Mouse (Mus musculus) adrenal gland, adult 8-10 months (tissue): ENCODE measurements around the gene Fev. TPM values are rescaled to one million over a fixed set of nuclear protein-coding genes. Genes with fewer than 3 reads are reported as not detected.

Experiments used
- DNase-seq: peaks from one replicate; pipeline ENCODE4 v3.0.0; 2022
- total RNA-seq, 4 experiments: library from RNA; stranded (reverse); gene quantifications; 2 replicates each; pipeline ENCODE4 v1.2.4; 2022

Fev gene
- total RNA-seq = 1 to 10 TPM in 3 of 4 experiments, under 1 TPM in 1; 0.93 to 6.3 (median 2.8) TPM

DNA sequence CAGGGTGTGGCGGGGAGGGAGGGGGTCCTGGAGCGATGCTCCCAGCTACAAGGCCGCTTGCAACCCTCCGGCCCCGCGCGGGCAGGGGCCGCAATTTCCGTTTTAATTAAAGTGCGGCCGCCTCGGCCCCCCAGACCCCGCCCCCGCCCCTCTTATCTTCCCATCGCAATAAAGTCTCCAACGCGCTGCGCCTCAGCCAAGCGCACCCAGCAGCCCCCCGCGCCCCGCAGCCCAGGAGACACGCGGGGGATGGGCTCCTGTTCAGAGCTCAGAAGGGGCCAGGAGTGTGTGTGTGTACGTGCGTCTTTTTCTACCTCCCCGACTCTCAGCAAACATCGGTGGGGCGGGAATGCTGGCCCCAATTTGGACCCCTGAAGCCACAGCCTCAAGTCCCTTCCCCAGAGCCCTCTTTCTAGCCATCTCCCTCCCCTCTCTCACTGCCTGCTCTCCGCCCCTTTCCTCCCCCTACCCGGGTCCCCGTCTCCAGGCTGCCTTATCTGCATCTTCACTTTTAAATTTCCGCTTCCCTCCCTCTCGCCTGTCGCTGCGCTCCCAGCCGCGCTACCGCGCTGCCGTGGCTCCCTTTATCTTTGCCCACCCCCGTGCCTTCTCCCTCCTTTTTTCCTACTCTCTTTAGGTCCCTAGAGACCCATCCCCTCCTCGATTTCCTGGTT is at the start of gene Fev:
Fev (minus strand) TSS at position 51 of the 674 bp plus-strand sequence.
- DNase-seq = no peak

DNA sequence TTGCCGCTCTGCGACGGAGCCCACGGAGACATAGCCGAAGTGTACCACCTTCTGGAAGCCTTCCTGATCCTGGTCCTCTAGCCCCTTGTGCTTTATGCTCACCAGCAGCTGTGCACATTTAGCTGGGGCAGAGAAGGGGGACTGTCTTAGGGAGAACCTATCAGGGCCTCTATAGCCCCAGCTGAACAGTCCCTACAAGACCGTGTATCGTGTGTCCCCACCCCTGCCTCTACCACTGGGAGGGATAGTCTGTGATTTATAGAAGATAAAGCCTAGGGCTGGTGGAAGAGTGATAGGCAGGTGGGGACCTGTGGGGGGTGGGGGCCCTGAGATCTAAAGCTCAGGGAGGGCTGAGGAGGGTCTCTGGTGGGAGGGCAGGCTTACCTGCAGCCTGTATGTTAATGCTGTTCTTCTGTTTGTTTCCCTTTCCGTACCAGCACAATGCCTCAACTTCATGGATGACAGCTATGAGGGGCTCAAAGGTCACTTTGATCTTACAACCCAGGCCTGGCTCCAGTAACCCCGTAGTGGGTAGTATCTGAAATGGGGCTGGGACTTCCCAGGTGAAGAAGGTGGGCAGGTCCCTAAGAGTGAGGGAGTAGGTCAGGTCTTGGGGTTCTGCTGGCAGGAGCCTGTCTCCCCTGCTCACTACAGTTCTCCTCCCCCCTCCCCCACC is 42.5 kb upstream of the Fev start:
- no peak for DNase-seq

DNA sequence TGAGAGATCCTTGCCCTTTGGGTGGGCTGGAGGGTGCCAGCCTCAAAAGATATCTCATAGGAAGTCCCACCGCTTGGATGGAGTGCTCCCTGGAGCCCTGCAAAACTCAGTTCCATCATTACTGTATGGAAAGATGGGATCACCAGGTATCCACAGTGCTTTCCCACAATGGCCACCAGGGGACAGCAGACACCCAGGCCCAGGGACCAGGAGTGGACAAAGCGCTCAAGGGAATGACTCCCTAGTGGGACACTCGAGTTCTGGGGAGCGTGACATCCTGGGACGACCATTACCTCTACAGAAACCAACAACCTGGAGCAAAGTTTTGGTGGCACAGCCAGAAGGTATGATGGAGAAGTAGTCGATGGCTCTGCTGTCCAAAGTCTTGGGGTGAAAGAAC is 41.5 kb upstream of the Fev start:
- DNase-seq = no peak

DNA sequence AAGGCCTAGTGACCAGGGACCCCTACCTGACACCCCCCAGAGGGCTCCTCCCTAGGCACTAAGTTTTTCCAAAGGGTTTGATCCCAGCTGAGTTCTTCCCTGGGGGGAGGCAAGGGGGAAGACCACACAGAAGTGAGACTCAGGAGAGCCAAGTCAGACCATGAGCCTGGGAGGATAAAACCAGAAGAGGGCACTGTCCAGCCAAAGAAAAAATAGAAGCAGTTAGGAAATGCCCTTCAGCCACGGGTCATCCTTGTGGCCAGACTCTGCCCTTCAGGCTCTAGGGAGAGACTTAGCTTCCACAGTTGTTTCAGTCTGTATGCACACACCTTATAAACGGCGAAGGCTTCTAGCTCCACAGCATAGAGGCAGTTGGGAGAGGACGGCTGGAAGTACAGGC is 39.2 kb upstream of the Fev start:
- DNase-seq = no peak

DNA sequence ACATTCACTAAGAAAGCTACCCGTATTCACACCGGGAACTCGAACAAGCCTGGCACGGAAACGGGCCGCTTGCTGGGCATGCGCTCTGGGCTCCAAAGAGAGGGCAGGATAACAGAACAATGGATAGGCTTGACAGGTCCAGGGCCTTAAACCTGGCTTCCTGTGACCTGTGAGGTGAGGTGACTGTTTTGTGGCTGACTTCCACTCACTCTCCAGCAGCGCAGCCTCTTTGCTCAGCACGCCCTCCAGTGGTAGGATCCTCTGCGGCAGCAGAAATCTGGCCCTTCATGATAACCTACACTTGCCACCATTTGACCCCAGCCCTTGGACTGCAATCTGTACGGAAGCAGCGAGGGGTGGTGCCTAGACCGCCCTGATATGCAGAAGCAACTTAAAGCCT is 30.5 kb upstream of the Fev start:
- DNase-seq = no peak

DNA sequence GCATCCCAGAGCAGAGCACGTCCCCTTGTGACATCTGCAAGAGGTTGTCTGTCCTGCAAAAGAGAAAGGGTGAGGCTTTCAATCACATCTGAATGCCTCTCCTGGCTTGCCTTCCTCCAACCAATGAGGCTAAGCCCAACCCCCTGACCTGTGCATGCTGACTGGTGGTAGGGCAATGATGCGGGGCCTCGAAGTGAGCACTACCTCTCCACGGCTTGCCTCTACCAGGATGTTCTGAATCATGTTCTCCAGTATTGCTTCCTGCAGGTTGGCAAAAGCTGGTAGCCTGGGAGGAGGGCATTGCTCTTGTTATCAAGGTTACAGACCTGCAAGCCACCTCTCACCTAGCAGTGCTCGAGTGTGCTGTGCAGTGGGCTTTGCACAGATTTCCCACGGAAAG is 17.0 kb upstream of the Fev start:
- DNase-seq = no peak

DNA sequence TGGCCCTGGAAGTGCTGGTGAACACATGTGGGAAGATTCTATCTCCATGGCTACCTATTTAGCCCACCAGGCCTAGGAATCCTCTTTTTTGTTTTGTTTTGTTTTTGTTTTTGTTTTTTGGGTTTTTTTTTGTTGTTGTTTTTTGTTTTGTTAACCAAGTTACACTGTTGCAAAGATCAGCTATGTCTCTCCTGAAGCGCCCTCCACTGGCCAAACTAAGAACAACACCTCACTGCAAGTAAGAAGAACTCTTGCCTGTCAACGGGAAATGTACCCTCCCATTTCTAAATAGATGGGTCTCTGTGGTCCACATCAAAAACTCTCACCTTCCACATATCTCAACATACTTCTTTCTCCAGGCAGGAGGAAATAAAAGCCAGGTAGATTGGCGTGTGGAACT is 16.5 kb upstream of the Fev start:
- DNase-seq = no peak

DNA sequence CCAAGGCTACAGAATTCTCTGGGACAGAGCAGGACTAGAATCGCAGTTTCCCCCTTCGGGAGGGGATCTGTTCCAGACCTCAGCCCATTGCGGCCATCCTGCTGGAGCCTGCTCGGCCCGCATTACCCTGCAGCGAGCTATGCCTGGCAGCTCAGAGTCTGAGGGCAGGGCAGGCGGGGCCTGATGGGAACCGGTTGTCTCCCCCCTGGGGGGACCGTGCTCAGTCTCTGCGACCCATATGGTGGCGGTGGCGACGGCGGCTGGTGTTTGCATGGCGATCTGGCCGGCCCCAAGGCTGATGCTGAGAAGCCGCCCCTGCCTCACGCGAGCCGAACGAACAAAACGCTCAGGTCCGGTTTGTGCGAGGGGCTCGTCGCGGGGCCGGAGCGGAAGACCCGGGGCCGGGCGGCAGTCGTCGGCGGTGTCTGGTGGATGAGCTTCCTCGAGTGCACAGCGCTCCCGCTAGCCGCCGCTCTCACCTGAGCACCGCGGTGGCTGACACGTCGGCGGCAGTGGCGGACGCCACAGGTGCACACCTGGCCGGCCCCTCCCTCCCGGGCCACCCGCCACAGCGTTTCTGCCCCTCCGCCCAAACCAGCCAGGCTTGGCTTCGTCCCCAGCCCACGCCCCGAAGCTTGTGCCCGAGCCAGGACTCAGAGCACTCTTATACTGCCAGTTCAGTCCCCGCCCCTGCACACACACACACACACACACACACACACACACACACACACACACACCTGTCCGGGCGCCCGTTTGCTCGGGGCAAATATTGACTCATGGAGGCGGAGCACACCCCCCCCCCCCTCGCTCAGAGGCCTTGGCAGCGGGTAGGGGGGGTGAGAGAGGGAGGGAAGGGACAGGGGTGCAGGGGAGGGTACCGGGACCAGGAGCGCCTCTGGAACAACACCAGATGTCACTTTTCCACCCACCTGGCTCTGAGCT is 15.4 kb upstream of the Fev start:
- DNase-seq = peak; percentile 19

DNA sequence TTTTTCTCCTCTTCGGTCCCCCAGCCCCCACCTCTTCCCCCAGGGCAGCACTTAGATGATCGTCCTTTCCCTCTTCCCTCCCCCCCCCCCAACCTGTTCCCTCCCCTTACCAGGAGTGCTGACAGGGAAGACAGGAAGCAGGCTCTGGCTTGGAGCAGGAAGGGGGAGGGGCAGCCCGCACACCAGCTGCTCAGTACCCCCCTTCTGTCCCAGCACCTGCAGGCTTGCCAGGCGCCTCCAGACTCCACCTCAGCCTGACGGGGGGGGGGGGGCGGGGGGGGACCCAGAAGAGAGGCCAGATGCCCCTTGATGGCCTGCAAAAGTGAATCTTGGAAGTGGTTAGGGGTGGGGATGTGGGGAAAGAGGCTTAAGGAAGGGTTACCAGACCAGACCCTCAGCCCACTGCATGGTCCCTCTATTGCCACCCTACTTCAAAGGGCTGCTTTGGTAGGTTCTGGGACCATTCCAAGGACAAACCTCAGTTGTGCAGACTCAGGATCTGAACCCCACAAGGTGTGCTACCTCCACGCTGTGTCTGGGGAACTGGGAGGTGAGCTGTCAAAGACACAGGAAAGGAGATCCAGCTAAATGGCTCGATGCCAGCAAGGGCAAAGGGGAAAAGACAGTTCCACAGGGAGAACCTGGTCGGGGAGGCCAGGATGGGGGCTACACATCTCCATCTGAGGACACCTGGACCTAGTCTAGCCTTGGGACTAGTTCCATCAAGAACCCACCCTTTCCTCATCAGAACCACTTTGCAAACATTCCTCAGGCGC is 13.6 kb upstream of the Fev start:
- no peak for DNase-seq

DNA sequence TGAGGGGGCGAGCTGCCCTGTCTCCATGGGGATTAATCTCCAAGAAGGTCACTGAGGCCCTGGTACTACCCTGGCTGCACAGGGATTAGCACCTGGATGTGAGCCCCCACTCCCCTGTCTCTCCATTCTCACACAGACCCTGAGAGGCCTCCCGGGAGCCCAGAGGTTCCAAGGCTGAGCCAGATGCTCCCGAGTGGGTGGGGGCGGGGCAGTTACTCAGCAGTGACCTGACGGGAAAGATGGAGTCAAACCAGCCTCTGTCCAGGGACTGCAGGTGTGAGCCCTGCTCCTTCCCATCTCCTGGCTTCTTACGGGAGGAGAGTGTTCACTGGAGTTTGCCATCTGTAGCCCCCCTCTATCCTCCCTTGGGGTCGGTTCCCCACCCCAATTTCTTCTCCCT is 12.8 kb upstream of the Fev start:
- DNase-seq = no peak

DNA sequence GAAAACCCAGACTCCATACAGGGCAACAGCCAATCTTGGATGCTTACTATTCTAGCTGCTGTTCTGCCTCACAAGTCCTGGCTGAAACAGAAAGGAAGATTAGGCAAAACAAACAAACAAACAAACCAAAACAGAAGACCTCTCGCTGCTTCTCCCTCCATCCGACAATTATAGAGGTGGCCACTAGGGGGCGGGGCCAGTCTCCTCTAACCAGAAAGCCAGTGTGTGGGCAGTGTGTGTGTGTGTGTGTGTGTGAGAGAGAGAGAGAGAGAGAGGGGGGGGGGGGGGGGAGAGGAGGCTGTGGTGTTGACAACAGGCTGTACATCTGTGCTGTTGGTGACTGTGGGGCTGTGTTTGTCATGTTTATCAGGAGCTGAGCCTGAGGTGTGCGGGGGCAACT is 9.7 kb upstream of the Fev start:
- DNase-seq = no peak

DNA sequence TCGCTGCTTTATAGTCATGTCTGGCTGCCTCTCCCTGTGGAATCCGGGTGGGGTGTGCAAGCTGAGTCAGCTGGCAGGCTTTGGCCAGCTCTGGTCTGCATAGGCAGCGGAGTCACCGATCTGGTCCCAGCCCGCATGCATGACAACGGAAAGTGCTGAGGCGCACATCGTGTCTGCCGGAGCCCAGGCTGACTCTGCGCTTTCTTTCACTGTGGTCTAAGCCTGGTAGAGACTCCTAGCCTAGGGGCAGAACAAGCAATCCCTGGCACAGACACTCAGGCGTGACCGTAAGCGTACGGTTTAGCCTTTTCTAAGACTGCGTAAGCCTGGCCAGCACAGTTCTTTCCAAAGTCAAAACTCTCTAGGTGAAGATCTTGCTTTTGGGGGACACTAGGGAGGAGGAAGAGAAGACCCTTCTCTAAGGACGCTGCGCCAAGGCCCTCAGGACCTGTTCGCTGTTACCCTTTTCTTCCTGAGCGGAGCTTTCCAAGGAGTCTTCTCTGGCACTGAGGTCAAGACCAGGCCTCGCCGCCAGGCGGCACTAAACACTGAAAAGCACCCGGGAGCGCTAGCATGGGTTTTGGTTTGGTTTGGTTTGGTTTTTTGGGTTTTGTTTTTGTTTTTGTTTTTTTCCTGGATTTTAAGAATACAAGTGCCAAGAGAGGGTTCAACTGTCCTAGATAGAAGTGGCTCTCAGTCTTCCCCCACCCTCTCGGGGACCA is 8.1 kb upstream of the Fev start, which contains the start of gene Cryba2:
Cryba2 (minus strand) TSS at position 10 of the 722 bp plus-strand sequence.
- DNase-seq = no peak

DNA sequence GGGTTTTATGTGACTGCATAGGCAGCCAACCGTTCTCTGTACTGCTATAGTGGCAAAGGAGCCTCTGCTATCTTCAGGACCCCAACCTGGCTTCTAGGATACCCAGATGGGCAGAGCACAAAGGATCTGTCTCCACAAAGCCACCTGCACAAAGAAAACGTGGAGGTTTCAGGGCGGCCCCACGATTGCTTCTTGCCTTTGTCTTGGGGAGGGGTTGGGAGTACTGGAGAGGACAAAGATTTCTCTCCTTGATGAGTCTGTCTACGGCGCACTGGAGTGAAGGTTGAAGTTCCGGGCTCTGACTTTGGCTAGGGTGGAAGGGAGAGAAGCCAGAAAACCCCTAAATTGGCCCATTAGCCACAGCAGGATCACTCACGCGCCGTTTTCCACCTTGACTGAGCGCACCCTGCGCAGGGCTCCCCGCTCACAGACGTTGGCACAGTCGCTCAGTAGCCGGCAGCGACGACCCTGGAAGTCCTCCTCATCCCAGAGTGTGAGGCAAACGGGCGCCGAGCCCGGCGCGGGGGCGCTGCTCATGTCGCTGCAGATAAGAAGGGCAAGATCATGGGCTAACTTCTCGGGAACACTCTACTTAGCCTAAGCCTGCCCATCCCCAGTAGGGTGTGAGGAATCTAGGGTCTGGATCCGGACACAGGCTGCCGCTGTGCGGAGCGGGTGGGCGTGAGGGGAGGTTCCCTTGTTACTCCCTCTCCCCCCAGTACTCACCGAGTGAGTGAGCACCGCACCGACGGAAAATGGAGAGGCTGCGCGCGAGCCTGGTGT is 7.3 kb upstream of the Fev start:
- no peak for DNase-seq

DNA sequence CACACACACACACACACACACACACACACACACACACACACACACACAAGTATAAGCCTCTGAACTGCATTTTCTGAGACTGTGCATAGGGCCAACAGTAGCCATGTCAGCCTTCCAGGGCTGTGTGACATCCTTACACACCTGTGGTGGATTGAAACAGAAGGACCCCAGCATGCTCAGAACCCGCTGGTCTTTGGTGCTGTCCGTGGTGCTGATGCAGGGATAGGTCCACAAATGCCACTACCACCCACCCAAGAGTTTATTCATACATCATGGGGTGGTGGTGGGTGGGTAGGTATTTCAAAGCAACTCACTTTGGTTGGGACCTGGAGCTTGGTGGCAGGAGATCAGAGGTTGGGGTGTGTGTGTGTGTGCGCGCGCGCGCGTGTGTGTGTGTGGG is 6.3 kb upstream of the Fev start:
- DNase-seq = no peak

DNA sequence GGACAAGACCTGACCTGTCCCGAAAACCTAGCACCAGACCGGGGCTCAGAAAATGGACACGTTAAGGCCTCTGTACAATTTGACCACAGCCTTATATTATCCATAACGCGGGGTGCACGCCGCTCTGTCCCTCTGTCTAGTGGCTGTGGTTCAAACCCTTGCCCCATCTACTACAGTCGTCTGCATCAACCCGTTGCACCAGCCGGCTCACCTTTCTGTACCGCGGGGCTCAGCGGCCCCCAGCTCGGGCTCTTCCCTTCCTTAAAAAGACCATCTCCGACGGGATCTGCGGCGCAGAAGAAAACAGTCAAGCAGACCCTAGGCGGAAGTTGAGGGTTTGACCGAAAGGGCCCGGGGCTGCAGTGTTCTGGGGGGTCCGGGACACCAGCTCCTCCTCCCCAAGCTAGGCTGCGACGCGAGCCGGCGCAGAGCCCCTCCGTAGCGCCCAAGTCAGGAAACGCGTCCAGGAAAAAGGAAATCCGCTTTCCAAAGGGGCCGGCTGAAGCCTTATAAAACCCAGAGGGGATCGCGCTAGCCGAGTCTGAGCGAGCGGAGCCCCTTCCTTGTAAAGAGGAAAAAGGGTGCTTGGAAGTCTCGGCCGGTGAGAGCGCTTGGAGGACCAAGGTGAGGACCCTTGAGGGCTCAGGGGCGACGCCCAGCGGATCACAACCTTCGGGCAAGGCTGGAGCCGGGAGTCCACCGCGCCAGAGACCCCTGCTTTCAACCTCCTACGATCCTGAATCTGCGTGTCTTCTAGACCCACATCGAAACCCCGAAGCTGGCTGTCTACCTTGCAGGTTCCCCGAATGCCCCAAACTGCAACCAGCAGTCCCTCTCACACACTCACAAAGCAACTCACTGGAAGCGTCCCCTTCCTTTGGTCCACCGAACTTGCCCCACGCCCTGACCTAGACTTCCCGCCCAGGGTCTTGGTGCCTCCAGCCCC is 750 bp downstream of the Fev start:
- DNase-seq = no peak

DNA sequence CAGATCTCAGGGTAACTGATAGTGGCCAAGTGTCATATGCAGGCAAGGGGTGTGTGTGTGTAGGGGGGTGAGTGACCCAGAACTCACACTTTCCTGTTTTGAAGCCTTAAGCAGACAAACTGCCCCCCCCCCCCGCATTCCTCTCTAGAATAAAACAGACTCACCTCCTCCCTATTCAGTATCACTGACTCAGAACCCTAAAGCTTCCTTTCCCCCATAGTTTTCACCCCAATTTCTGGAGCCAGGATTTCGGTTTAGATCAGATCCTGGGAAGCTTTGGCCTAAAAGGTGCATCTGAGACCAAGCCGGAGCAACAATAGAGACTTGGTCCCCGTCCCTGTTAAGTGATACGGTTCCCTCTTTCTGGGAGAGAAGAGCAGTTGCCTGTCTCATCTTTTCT is 1.8 kb downstream of the Fev start:
- no peak for DNase-seq

DNA sequence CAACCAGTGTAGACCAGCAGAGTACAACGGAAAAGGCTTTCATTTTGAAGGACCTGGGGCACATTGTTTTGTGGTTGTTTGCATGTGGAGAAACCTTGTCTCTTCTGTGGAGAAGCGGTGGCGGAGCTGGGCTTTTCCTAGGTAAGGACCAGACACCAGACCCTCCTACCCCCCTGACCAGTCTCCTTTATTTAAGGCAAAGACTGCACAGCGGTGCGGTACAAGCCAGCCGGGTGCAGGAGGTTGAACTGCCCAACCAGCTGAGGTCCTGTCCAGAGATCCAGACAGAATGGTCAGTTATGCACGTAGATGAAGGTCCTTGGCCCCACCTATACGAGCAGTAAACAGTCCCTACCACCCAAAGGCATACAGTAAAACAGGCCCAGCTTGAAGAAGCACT is 2.4 kb downstream of the Fev start:
- DNase-seq = no peak

DNA sequence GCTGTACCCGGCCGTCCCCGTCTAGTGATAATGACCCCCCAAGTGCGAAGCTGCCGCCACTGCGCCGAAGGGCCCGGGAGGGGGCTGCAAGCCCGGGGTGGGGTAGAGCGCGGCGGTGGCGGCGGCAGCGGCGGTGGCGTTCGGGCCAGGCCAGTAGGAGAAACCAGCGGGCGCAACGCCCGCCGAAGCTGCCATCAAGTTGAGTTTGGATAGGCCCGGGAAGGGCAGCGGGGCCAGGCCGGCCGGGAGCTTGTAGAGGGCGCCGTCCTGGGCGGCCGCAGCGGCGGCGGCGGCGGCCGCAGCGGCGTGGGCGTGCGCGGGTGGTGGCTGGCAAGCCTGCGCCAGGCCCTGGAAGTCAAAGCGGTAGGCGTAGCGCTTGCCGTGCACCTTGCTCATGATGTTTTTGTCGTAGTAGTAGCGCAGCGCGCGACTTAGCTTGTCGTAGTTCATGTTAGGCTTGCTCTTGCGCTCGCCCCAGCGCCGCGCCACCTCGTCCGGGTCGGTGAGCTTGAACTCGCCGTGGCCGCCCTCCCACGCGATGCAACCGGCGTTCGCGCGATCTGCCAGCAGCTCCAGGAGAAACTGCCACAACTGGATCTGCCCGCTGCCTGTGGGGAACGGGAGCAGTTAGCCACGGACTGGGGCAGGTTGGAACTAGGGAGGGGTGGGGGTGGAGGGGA is 3.0 kb downstream of the Fev start:
- DNase-seq = no peak

DNA sequence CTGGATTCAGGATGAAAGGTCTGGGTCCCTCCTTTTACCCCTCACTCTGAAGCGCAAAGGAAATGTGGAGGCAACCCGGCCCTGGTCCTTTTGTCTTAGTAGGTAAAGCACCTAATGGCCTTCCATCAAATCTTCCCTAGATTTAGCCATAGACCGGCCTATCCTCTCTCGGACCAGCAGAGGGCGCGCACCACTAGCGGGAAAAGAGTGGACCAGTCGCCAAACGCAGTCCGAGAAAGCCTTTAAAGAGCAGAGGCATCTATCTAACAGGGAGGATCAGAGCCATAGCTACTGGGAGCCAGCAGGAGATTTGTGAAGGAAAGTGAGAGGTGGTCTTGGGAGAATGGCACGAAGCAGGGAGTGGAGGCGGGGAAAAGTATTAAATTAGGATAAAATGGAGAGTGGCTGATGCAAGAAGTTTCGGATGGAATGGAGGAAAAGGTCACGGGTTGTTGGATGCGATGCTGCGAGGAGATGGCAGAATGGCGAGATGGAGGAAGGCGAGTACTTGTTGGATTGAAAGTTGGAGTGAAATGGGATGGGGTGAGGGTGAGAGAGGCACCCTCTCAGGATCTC is 4.3 kb downstream of the Fev start:
- peak; percentile 33 for DNase-seq
